Mouse (Mus musculus) embryonic fibroblast, embryonic 13.5 days (primary cell): ENCODE results near the gene Tmed2.

Experiments
- CTCF ChIP-seq: IDR thresholded peaks from 2 replicates; pipeline ENCODE4 v1.5.1; 2011; ENCODE audit warnings: mild to moderate bottlenecking, control low read depth, low read length, moderate library complexity, borderline replicate concordance; ENCODE audit not compliant: insufficient read depth
- POLR2A ChIP-seq: IDR thresholded peaks from 2 replicates; pipeline ENCODE4 v1.6.1; 2011; ENCODE audit warnings: low read depth, mild to moderate bottlenecking, control low read depth, low read length, moderate library complexity

GRCm38 (mm10) chr5:124509200-124509599 lies 31.3 kb upstream of the Tmed2 start:
- TF ChIP-seq POLR2A (no peak), CTCF (no peak)
